Mouse (Mus musculus) activated CD4-positive, CD25-positive, alpha-beta regulatory T cell, adult 4 months (primary cell): ENCODE data around the gene Zbp1. TPM values are rescaled to one million over a fixed set of nuclear protein-coding genes. Genes with fewer than 3 reads are reported as not detected.

Source experiments
- ATAC-seq: one replicate; pipeline ENCODE4 v1.8.0; 2017
- polyA plus RNA-seq, 2 experiments: library from polyadenylated mRNA; unstranded; fragments of 100-300 nt; shearing (Covaris generic); gene quantifications; one replicate each; pipeline ENCODE4 v1.2.1; 2017

The Zbp1 gene
- polyA plus RNA-seq, 2 experiments from 2014 or later, result 118 to 141 TPM

GRCm38 (mm10) chr2:173246688-173247087, 28.0 kb upstream of the Zbp1 start:
- ATAC-seq, result no peak

- ATAC-seq, result no peak
Observed at GRCm38 (mm10) chr2:173245258-173245657, 26.5 kb upstream of the Zbp1 start.

- ATAC-seq, result no peak
Observed at GRCm38 (mm10) chr2:173244108-173244507, 25.4 kb upstream of the Zbp1 start.

- no peak for ATAC-seq
Observed at GRCm38 (mm10) chr2:173243616-173244015, 24.9 kb upstream of the Zbp1 start.

GRCm38 (mm10) chr2:173242874-173243273, 24.2 kb upstream of the Zbp1 start:
- no peak for ATAC-seq

GRCm38 (mm10) chr2:173240738-173241137, 22.0 kb upstream of the Zbp1 start:
- no peak for ATAC-seq

- ATAC-seq, result no peak
Observed at GRCm38 (mm10) chr2:173238522-173238921, 19.8 kb upstream of the Zbp1 start.

- ATAC-seq, result peak; percentile 57
Observed at GRCm38 (mm10) chr2:173235435-173236332, 17.0 kb upstream of the Zbp1 start.

GRCm38 (mm10) chr2:173232766-173233099, 14.0 kb upstream of the Zbp1 start:
- no peak for ATAC-seq

GRCm38 (mm10) chr2:173232065-173232765, 13.5 kb upstream of the Zbp1 start:
- no peak for ATAC-seq

GRCm38 (mm10) chr2:173229578-173230224, 11.0 kb upstream of the Zbp1 start:
- ATAC-seq, result peak; percentile 91

- no peak for ATAC-seq
Observed at GRCm38 (mm10) chr2:173228567-173228966, 9.8 kb upstream of the Zbp1 start.

- no peak for ATAC-seq
Observed at GRCm38 (mm10) chr2:173226792-173227191, 8.1 kb upstream of the Zbp1 start.

GRCm38 (mm10) chr2:173225906-173226305, 7.2 kb upstream of the Zbp1 start:
- no peak for ATAC-seq

- no peak for ATAC-seq
Observed at GRCm38 (mm10) chr2:173224832-173225231, 6.1 kb upstream of the Zbp1 start.

GRCm38 (mm10) chr2:173224097-173224496, 5.4 kb upstream of the Zbp1 start:
- no peak for ATAC-seq

- ATAC-seq, result no peak
Observed at GRCm38 (mm10) chr2:173223496-173223895, 4.8 kb upstream of the Zbp1 start.

GRCm38 (mm10) chr2:173220754-173221153, 2.0 kb upstream of the Zbp1 start:
- no peak for ATAC-seq

- peak; percentile 13 for ATAC-seq
Observed at GRCm38 (mm10) chr2:173219256-173219954, 682 bp upstream of the Zbp1 start.

- no peak for ATAC-seq
Observed at GRCm38 (mm10) chr2:173217763-173218258, 912 bp downstream of the Zbp1 start.

- ATAC-seq, result no peak
Observed at GRCm38 (mm10) chr2:173217246-173217645, 1.5 kb downstream of the Zbp1 start.

- ATAC-seq, result no peak
Observed at GRCm38 (mm10) chr2:173216840-173217239, 1.9 kb downstream of the Zbp1 start.

- no peak for ATAC-seq
Observed at GRCm38 (mm10) chr2:173212227-173212626, 6.5 kb downstream of the Zbp1 start.
